Mouse (Mus musculus): ENCODE data around the gene Gjb2.

Gene Gjb2

GRCm38 (mm10) chr14:57069906-57070305 lies 34.6 kb downstream of the Gjb2 start:
- WGBS, result 1% methylated on average over 2 of the region's 2 CpGs

- WGBS, result 0% methylated on average over 1 of the region's 1 CpGs
Observed at GRCm38 (mm10) chr14:57060052-57060451, 44.5 kb downstream of the Gjb2 start.

DNA sequence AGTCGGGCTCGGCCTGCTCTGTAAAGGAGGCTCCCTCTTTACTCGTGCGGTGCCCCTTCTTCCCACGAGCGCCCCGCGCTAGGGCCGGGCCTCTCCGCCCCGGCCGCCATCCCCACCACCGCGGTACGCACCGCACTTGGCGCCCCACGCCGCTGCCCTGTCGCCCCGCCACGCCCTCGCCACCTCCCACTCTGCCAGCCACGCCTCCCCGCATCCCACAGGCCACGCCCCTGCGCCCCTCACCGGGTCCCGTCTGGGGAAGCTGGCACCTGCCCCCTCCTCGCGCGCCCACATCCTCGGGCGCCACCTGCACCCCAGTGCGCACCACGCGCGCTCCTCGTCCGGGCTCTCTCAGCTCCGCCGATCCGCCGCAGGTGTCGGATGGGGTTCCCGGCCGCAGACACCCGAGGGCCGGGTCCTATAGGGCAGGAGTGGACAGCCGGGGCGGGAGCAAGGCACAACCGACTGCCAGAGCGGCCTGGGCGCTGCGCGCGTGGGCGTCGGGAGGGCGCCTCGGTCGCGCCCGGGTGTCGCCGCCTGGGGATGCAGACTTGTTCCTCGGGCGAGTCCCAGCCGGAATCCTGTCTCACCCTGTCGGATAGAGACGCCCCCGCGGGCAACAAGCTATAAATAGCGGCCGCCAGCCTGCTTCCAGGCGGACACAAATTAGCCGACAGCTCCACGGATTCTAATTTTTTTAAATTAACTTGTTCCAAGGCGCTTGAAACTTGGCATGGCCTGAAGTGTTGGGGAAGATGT lies 46.8 kb downstream of the Gjb2 start, which contains the start of gene Gja3:
TSS of gene Gja3 (minus strand) at position 538 of the 759 bp plus-strand sequence.
- 1% methylated on average over 79 of the region's 79 CpGs for WGBS

DNA sequence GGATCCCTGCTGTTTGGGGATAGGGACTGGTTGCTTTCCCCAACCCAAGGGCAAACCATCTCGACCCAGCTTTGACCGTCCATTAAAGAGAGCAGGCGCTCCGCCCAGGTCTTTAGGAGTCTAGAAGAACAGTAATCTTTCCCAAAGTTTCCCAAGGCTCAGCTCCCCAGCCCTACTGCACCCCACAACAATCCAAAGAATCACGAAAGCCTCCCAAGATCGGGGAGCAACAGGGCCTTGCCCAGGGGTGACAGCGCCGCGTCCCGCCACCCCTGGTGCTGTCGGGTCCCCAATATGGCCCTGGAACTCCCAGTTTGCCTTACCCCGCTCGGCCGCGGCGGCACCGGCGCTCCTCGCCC lies 47.3 kb downstream of the Gjb2 start:
- WGBS, result 5% methylated on average over 19 of the region's 19 CpGs

GRCm38 (mm10) chr14:57052713-57053112 lies 51.8 kb downstream of the Gjb2 start:
- WGBS, result 60% methylated on average over 6 of the region's 6 CpGs

Data from cerebral cortex, adult 2 months (tissue).